8 mouse cellular contexts compared by ENCODE assay signal in the genomic region with DNA sequence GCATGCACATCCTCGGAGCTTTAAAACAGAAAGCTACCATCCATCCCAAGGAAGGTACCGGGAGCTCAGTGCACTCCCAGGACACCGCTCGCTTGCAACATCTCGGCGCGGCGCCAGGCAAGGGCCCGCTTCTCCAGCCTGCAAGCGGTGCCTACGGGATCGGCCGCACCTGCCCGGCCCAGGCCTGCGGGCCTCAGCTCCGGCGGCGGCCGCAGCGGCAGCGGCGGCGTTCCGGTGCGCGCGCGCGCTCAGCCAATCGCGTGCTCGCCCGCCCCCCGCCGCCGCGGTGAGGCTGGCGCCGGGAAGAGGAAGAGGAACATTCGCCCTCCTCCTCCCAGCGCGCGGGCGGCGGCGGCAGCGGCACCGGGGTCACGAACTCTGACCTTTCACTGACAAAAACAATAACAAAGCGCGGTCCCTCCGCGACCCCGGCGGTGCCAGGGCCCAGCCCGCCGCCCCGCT. TPM values are rescaled to one million over a fixed set of nuclear protein-coding genes. Genes with fewer than 3 reads are reported as not detected.
DNase-seq lines count a peak whose midpoint lies in the region; ATAC-seq and TF ChIP-seq lines count a peak whose summit lies in the region.

A gene (plus strand): TSS at position 261 of the 462 bp plus-strand sequence.

- no peak for TF ChIP-seq EP300 in CH12.LX (IDR thresholded peaks at IDR 0.05; ENCODE audit: low read length)
- no peak for TF ChIP-seq EP300 in liver, embryonic 14.5 days (IDR thresholded peaks at IDR 0.05; ENCODE audit: low read depth)

- in situ Hi-C loops in CH12.LX (cut with MboI; ENCODE audit: low pct_ligation_motif_present, low pct_unique_long_range_greater_than_20kb, low sequenced_read_pairs): no loop called here

- dilution Hi-C loops in CH12.LX (cut with MboI; ENCODE audit: extremely low pct_ligation_motif_present, extremely low pct_unique_long_range_greater_than_20kb, low sequenced_read_pairs): no loop called here

- under 1% methylated on average over 47 of the region's 58 CpGs for WGBS in forebrain, embryonic 11.5 days
- WGBS in heart, embryonic 15.5 days: under 1% methylated on average over 42 of the region's 58 CpGs
- 0% methylated on average over 54 of the region's 58 CpGs for WGBS in liver, embryonic 14.5 days (ENCODE audit: insufficient replicate concordance)
- under 1% methylated on average over 41 of the region's 58 CpGs for WGBS in stomach, embryonic 15.5 days

- TF ChIP-seq POLR2A in CH12.LX (IDR thresholded peaks at IDR 0.05; ENCODE audit: low read depth, low read length): peak; percentile 72

- peaks cover 0 to 5% of the 10 kb centered on the region in 2 experiments for H3K36me3 ChIP-seq in CH12.LX (replicated peaks in 1 of 2; ENCODE audit: control insufficient read depth in 1 of 2, insufficient read depth in 1 of 2, low read length in 1 of 2)
- H3K36me3 ChIP-seq in forebrain, embryonic 11.5 days (ENCODE audit: control insufficient read depth, insufficient read depth, low read length): no peaks in the 10 kb centered on the region
- H3K36me3 ChIP-seq in heart, embryonic 15.5 days: no peaks in the 10 kb centered on the region
- no peaks in the 10 kb centered on the region for H3K36me3 ChIP-seq in liver, embryonic 14.5 days (replicated peaks; ENCODE audit: control insufficient read depth, insufficient read depth, low read depth)
- no peaks in the 10 kb centered on the region for H3K36me3 ChIP-seq in stomach, embryonic 15.5 days

- TF ChIP-seq CTCF in CH12.LX (conservative IDR thresholded peaks at IDR 0.05 in 1 of 2, IDR thresholded peaks at IDR 0.05 in 1 of 2; ENCODE audit: low read depth in 2 of 2, low read length in 2 of 2): no peak
- TF ChIP-seq CTCF in liver, embryonic 14.5 days (IDR thresholded peaks at IDR 0.05; ENCODE audit: low read depth): no peak

- peak within 1 kb of the TSS; percentile 80 for H3K4me2 ChIP-seq in CH12.LX (ENCODE audit: insufficient read depth, low read depth, poor library complexity, severe bottlenecking)
- H3K4me2 ChIP-seq in forebrain, embryonic 11.5 days (ENCODE audit: low read depth, low read length, severe bottlenecking): peak within 1 kb of the TSS; percentile 71
- H3K4me2 ChIP-seq in heart, embryonic 15.5 days: peak within 1 kb of the TSS; percentile 68
- H3K4me2 ChIP-seq in liver, embryonic 14.5 days (ENCODE audit: low read depth): peak within 1 kb of the TSS; percentile 94
- H3K4me2 ChIP-seq in stomach, embryonic 15.5 days: peak within 1 kb of the TSS; percentile 68

- peaks cover 0 to 35% of the 10 kb centered on the region in 2 experiments; a peak in 2 of 4 replicates for H3K4me1 ChIP-seq in CH12.LX (ENCODE audit: control insufficient read depth in 1 of 2, insufficient read depth in 2 of 2)
- H3K4me1 ChIP-seq in forebrain, embryonic 11.5 days (replicated peaks; ENCODE audit: control insufficient read depth, insufficient read depth, low read length): peaks cover 2% of the 10 kb centered on the region; the same call in 1 of the 2 replicates
- H3K4me1 ChIP-seq in heart, embryonic 15.5 days (replicated peaks): peaks cover 31% of the 10 kb centered on the region
- H3K4me1 ChIP-seq in liver, embryonic 14.5 days (replicated peaks; ENCODE audit: control insufficient read depth in 2 of 2, insufficient read depth in 2 of 2, low read length in 1 of 2): peaks cover 25 to 30% of the 10 kb centered on the region in 2 experiments
- 0 out of 2 replicates have a peak, but pooled peaks cover 4% of the 10 kb centered on the region for H3K4me1 ChIP-seq in stomach, embryonic 15.5 days

- H3K27me3 ChIP-seq in CH12.LX (replicated peaks): no peaks in the 10 kb centered on the region
- H3K27me3 ChIP-seq in forebrain, embryonic 11.5 days (ENCODE audit: control insufficient read depth, insufficient read depth, low read length): no peaks in the 10 kb centered on the region
- H3K27me3 ChIP-seq in heart, embryonic 15.5 days: no peaks in the 10 kb centered on the region
- no peaks in the 10 kb centered on the region for H3K27me3 ChIP-seq in liver, embryonic 14.5 days (ENCODE audit: control insufficient read depth, insufficient read depth, low read length)
- no peaks in the 10 kb centered on the region for H3K27me3 ChIP-seq in stomach, embryonic 15.5 days (replicated peaks)

- peak within 1 kb of the TSS; percentile 73 to 87 (median 85) for H3K4me3 ChIP-seq in CH12.LX (replicated peaks in 1 of 3; ENCODE audit: low read depth in 2 of 3, low read length in 2 of 3, poor library complexity in 1 of 3)
- H3K4me3 ChIP-seq in forebrain, embryonic 11.5 days (ENCODE audit: low read depth, low read length): peak within 1 kb of the TSS; percentile 99
- peak within 1 kb of the TSS; percentile 98 for H3K4me3 ChIP-seq in heart, embryonic 15.5 days
- peak within 1 kb of the TSS; percentile 80 to 90 for H3K4me3 ChIP-seq in liver, embryonic 14.5 days (ENCODE audit: insufficient read depth in 1 of 2, low read depth in 2 of 2, low read length in 2 of 2)
- peak within 1 kb of the TSS; percentile 97 for H3K4me3 ChIP-seq in stomach, embryonic 15.5 days (replicated peaks)

- no peaks in the 10 kb centered on the region for H3K9me3 ChIP-seq in CH12.LX (replicated peaks; ENCODE audit: low read length)
- H3K9me3 ChIP-seq in forebrain, embryonic 11.5 days (ENCODE audit: control insufficient read depth, low read length): no peaks in the 10 kb centered on the region
- no peaks in the 10 kb centered on the region for H3K9me3 ChIP-seq in heart, embryonic 15.5 days (replicated peaks)
- H3K9me3 ChIP-seq in liver, embryonic 14.5 days (ENCODE audit: control insufficient read depth, low read length): no peaks in the 10 kb centered on the region
- H3K9me3 ChIP-seq in stomach, embryonic 15.5 days: no peaks in the 10 kb centered on the region

- DNase-seq in CH12.LX (ENCODE audit: extremely low read depth): peak; percentile 65
- DNase-seq in c-Kit-positive CD71-positive TER-119-negative erythroid progenitor cells, embryonic 14.5 days (ENCODE audit: low read depth): peak; percentile 48
- peak; percentile 90 for DNase-seq in forebrain, embryonic 11.5 days (ENCODE audit: low spot score)
- peak; percentile 89 to 95 for DNase-seq in kidney, postnatal 25 days
- peak; percentile 53 to 68 (median 65) for DNase-seq in liver, embryonic 14.5 days (ENCODE audit: low read depth in 3 of 3, low spot score in 3 of 3)
- DNase-seq in neural tube, embryonic 10.5 days (ENCODE audit: extremely low spot score, low spot score): peak; percentile 84

- TF ChIP-seq RAD21 in CH12.LX (IDR thresholded peaks at IDR 0.05; ENCODE audit: low read depth, low read length): no peak

- H3K9ac ChIP-seq in CH12.LX (ENCODE audit: insufficient read depth, low read depth): peak within 1 kb of the TSS; percentile 98
- peak within 1 kb of the TSS; percentile 98 for H3K9ac ChIP-seq in forebrain, embryonic 11.5 days (ENCODE audit: low read length)
- H3K9ac ChIP-seq in heart, embryonic 15.5 days: peak within 1 kb of the TSS; percentile 99
- peak within 1 kb of the TSS; percentile 91 for H3K9ac ChIP-seq in liver, embryonic 14.5 days (replicated peaks)
- H3K9ac ChIP-seq in stomach, embryonic 15.5 days: peak within 1 kb of the TSS; percentile 90

- peak within 1 kb of the TSS; percentile 86 for H3K27ac ChIP-seq in CH12.LX (ENCODE audit: insufficient read depth, low read depth)
- H3K27ac ChIP-seq in forebrain, embryonic 11.5 days (ENCODE audit: low read depth, low read length): peak within 1 kb of the TSS; percentile 98
- H3K27ac ChIP-seq in heart, embryonic 15.5 days: peak within 1 kb of the TSS; percentile 100
- H3K27ac ChIP-seq in liver, embryonic 14.5 days: peak within 1 kb of the TSS; percentile 84
- H3K27ac ChIP-seq in stomach, embryonic 15.5 days: peak within 1 kb of the TSS; percentile 100

- H3K79me2 ChIP-seq in CH12.LX (replicated peaks; ENCODE audit: control insufficient read depth, extremely low read depth, insufficient read depth, poor library complexity, severe bottlenecking): peaks cover 31% of the 10 kb centered on the region

- ATAC-seq in forebrain, embryonic 11.5 days (replicated peaks; ENCODE audit: low FRiP score): peak; percentile 60
- peak; percentile 65 for ATAC-seq in heart, embryonic 15.5 days (replicated peaks; ENCODE audit: insufficient number of reproducible peaks, insufficient read depth, low FRiP score, low read depth)
- ATAC-seq in liver, embryonic 14.5 days (ENCODE audit: insufficient read depth): peak; percentile 58
- ATAC-seq in stomach, embryonic 15.5 days (ENCODE audit: insufficient read depth, low FRiP score, low read depth): peak; percentile 61

TF ChIP-seq in CH12.LX, 34 proteins besides CTCF, POLR2A, EP300 and RAD21 (continues in another document):
- no peak for TF ChIP-seq BHLHE40 (IDR thresholded peaks at IDR 0.05; ENCODE audit: low read depth, low read length)
- no peak for TF ChIP-seq SIN3A (IDR thresholded peaks at IDR 0.05; ENCODE audit: low read length)
- TF ChIP-seq JUN (IDR thresholded peaks at IDR 0.05; ENCODE audit: insufficient read depth, low read depth, low read length): no peak
- TF ChIP-seq HCFC1 (IDR thresholded peaks at IDR 0.05; ENCODE audit: low read depth, low read length): peak; percentile 66
- TF ChIP-seq USF2 (conservative IDR thresholded peaks at IDR 0.05; ENCODE audit: low read depth, low read length): no peak
- TF ChIP-seq KAT2A (IDR thresholded peaks at IDR 0.05; ENCODE audit: insufficient replicate concordance, low read length): peak; percentile 65; the same call in 1 of the 2 replicates
- no peak for TF ChIP-seq JUND (conservative IDR thresholded peaks at IDR 0.05; ENCODE audit: low read depth, low read length)
- TF ChIP-seq GABPA (IDR thresholded peaks at IDR 0.05; ENCODE audit: insufficient replicate concordance, low read depth, low read length): no peak
- no peak for TF ChIP-seq ZC3H11A (IDR thresholded peaks at IDR 0.05; ENCODE audit: low read depth, low read length)
- peak; percentile 83 for TF ChIP-seq ELF1 (IDR thresholded peaks at IDR 0.05; ENCODE audit: low read depth, low read length)
- peak; percentile 69 for TF ChIP-seq NELFE (IDR thresholded peaks at IDR 0.05; ENCODE audit: low read depth, low read length)
- no peak for TF ChIP-seq ZNF384 (IDR thresholded peaks at IDR 0.05; ENCODE audit: low read depth, low read length)
- TF ChIP-seq SMC3 (IDR thresholded peaks at IDR 0.05; ENCODE audit: low read depth, low read length): no peak
- no peak for TF ChIP-seq ETS1 (conservative IDR thresholded peaks at IDR 0.05; ENCODE audit: low read depth, low read length)
- TF ChIP-seq MYC (IDR thresholded peaks at IDR 0.05; ENCODE audit: low read depth, low read length): no peak

RNA-seq across cellular contexts. Expression of the gene that starts here (rescaled TPM):
- 14.1 and 14.3 TPM in 2 replicates for total RNA-seq in CH12.LX (2012; rRNA removed)
- 12.4 and 13.0 TPM in 2 replicates for total RNA-seq in CH12.LX (2014; rRNA removed)
- polyA plus RNA-seq in CH12.LX (2012; ENCODE audit: insufficient read length, low read depth): 12.2 and 12.7 TPM in 2 replicates
- polyA plus RNA-seq in forebrain, embryonic 11.5 days (2014; fragmentation: Nextera tagmentation; extraction: Ambion mirVana): 30.3 and 38.5 TPM in 2 replicates
- polyA plus RNA-seq in heart, embryonic 15.5 days (2015; fragmentation: Nextera tagmentation; extraction: Ambion mirVana): 14.8 and 18.7 TPM in 2 replicates
- 5.0 and 5.9 TPM in 2 replicates for polyA plus RNA-seq in liver, embryonic 14.5 days (2012; rRNA removed)
- polyA plus RNA-seq in liver, embryonic 14.5 days (2014; fragmentation: Nextera tagmentation; extraction: Ambion mirVana): 3.9 and 6.1 TPM in 2 replicates
- 21.8 and 24.2 TPM in 2 replicates for polyA plus RNA-seq in stomach, embryonic 15.5 days (2015; fragmentation: Nextera tagmentation; extraction: Ambion mirVana)

Comparison
In these comparisons a context has a peak if more than half of its experiments do, and no peak if none do; other contexts are left out.
1. Peak in every context shown above with its lines: DNase-seq, ATAC-seq, H3K4me3 ChIP-seq and H3K27ac ChIP-seq.